ENCODE assay signal across 8 mouse cellular contexts in genomic region chr17:78735731-78736472, GRCm38 (mm10). TPM values are rescaled to one million over a fixed set of nuclear protein-coding genes. Genes with fewer than 3 reads are reported as not detected.
A peak's percentile ranks its signal among the peaks of the same experiment; 100 is the strongest.
DNase-seq lines count a peak whose midpoint lies in the region; ATAC-seq and TF ChIP-seq lines count a peak whose summit lies in the region.

No protein-coding gene starts in this region.

- no peaks in the 10 kb centered on the region for H3K27me3 ChIP-seq in hindbrain, embryonic 15.5 days
- H3K27me3 ChIP-seq in liver, embryonic 15.5 days = no peaks in the 10 kb centered on the region
- no peaks in the 10 kb centered on the region for H3K27me3 ChIP-seq in neural tube, embryonic 15.5 days (replicated peaks)

- no peaks in the 10 kb centered on the region for H3K36me3 ChIP-seq in hindbrain, embryonic 15.5 days
- no peaks in the 10 kb centered on the region for H3K36me3 ChIP-seq in liver, embryonic 15.5 days (replicated peaks)
- no peaks in the 10 kb centered on the region for H3K36me3 ChIP-seq in neural tube, embryonic 15.5 days

- H3K4me3 ChIP-seq in bone marrow, adult 2 months (replicated peaks; ENCODE audit: control insufficient read depth, low read depth, low read length) = peak overlapping the region; percentile 69
- peak overlapping the region; percentile 87 for H3K4me3 ChIP-seq in hindbrain, embryonic 15.5 days
- H3K4me3 ChIP-seq in liver, embryonic 15.5 days (replicated peaks) = peak overlapping the region; percentile 96
- peak overlapping the region; percentile 96 for H3K4me3 ChIP-seq in neural tube, embryonic 15.5 days (replicated peaks)

- peak; percentile 18 to 26 for DNase-seq in frontal cortex, postnatal 10 days (ENCODE audit: low spot score in 2 of 2)
- DNase-seq in frontal cortex, adult 2 months (ENCODE audit: extremely low spot score in 1 of 2, low spot score in 1 of 2) = no peak
- DNase-seq in A20 (ENCODE audit: low read depth, low spot score) = peak; percentile 48

- WGBS in bone marrow, adult 2 months = under 1% methylated on average over 34 of the region's 39 CpGs
- under 1% methylated on average over 26 of the region's 39 CpGs for WGBS in hindbrain, embryonic 15.5 days
- 2% methylated on average over 36 of the region's 39 CpGs for WGBS in liver, embryonic 15.5 days (ENCODE audit: insufficient replicate concordance)
- WGBS in neural tube, embryonic 15.5 days = under 1% methylated on average over 39 of the region's 39 CpGs

- H3K4me2 ChIP-seq in hindbrain, embryonic 15.5 days = peak overlapping the region; percentile 86
- peak overlapping the region; percentile 75 for H3K4me2 ChIP-seq in liver, embryonic 15.5 days
- peak overlapping the region; percentile 74 for H3K4me2 ChIP-seq in neural tube, embryonic 15.5 days

- no peak for TF ChIP-seq POLR2A in bone marrow, adult 2 months (IDR thresholded peaks at IDR 0.05; ENCODE audit: borderline replicate concordance, control insufficient read depth, low read depth, low read length)

- H3K9me3 ChIP-seq in hindbrain, embryonic 15.5 days = no peaks in the 10 kb centered on the region
- no peaks in the 10 kb centered on the region for H3K9me3 ChIP-seq in liver, embryonic 15.5 days (replicated peaks)
- no peaks in the 10 kb centered on the region for H3K9me3 ChIP-seq in neural tube, embryonic 15.5 days (replicated peaks)

- TF ChIP-seq CTCF in bone marrow, adult 2 months (IDR thresholded peaks at IDR 0.05; ENCODE audit: control insufficient read depth, insufficient read depth, low read length) = no peak

- H3K27ac ChIP-seq in bone marrow, adult 2 months (ENCODE audit: control insufficient read depth, insufficient read depth, low read depth, low read length, poor library complexity) = peak overlapping the region; percentile 97
- peak overlapping the region; percentile 86 for H3K27ac ChIP-seq in hindbrain, embryonic 15.5 days (replicated peaks)
- peak overlapping the region; percentile 96 for H3K27ac ChIP-seq in liver, embryonic 15.5 days (replicated peaks)
- H3K27ac ChIP-seq in neural tube, embryonic 15.5 days (replicated peaks) = peak overlapping the region; percentile 88

- peak overlapping the region; percentile 93 for H3K9ac ChIP-seq in hindbrain, embryonic 15.5 days
- peak overlapping the region; percentile 96 for H3K9ac ChIP-seq in liver, embryonic 15.5 days
- H3K9ac ChIP-seq in neural tube, embryonic 15.5 days (replicated peaks) = peak overlapping the region; percentile 95

- H3K4me1 ChIP-seq in bone marrow, adult 2 months (ENCODE audit: control insufficient read depth, insufficient read depth, low read length) = no peaks in the 10 kb centered on the region; the same call in 1 of the 2 replicates
- H3K4me1 ChIP-seq in hindbrain, embryonic 15.5 days (replicated peaks) = peaks cover 34% of the 10 kb centered on the region
- H3K4me1 ChIP-seq in liver, embryonic 15.5 days (replicated peaks) = peaks cover 29% of the 10 kb centered on the region
- peaks cover 34% of the 10 kb centered on the region for H3K4me1 ChIP-seq in neural tube, embryonic 15.5 days

- peak; percentile 34; the same call in 1 of the 2 replicates for ATAC-seq in erythroblast, adult 5-6 weeks (replicated peaks; ENCODE audit: low FRiP score, poor library complexity, severe bottlenecking)
- ATAC-seq in hindbrain, embryonic 15.5 days (ENCODE audit: low FRiP score, low read depth) = no peak; the same call in none of the 2 replicates
- ATAC-seq in liver, embryonic 15.5 days (ENCODE audit: insufficient read depth) = peak; percentile 72
- ATAC-seq in neural tube, embryonic 15.5 days (ENCODE audit: low FRiP score) = peak; percentile 83

RNA-seq across cellular contexts. Expression of gene Strn, which starts 1.1 kb away (rescaled TPM):
- polyA plus RNA-seq in frontal cortex, adult 2 months (2012; rRNA removed) = 20.7 and 21.1 TPM in 2 replicates
- 3.3 and 8.5 TPM in 2 replicates for polyA plus RNA-seq in bone marrow, adult 2 months (2011; ENCODE audit: insufficient read depth, insufficient read length, low replicate concordance, missing spikeins)
- 7.5 and 8.3 TPM in 2 replicates for total RNA-seq in erythroblast, adult 5-6 weeks (2015; ENCODE audit: low replicate concordance)
- 13.9 and 14.9 TPM in 2 replicates for total RNA-seq in erythroblast, adult 5-6 weeks (2017; ENCODE audit: low replicate concordance)
- 5.0 and 5.7 TPM in 2 replicates for polyA plus RNA-seq in hindbrain, embryonic 15.5 days (2015; fragmentation: Nextera tagmentation; extraction: Ambion mirVana)
- polyA plus RNA-seq in liver, embryonic 15.5 days (2015; fragmentation: Nextera tagmentation; extraction: Ambion mirVana) = 2.2 and 2.6 TPM in 2 replicates
- polyA plus RNA-seq in neural tube, embryonic 15.5 days (2015; fragmentation: Nextera tagmentation; extraction: Ambion mirVana) = 4.6 and 4.8 TPM in 2 replicates

Comparison
In these comparisons a context has a peak if more than half of its experiments do, and no peak if none do; other contexts are left out.
1. DNase-seq: peak in frontal cortex, postnatal 10 days (2 of 2) and A20 (single experiment); none in frontal cortex, adult 2 months (0 of 2).
2. Peak in every context shown above with its lines, with median percentiles within 50 percentile points of each other: H3K27ac ChIP-seq, H3K4me3 ChIP-seq, H3K4me2 ChIP-seq and H3K9ac ChIP-seq.